Mouse (Mus musculus) liver, embryonic 14.5 days (tissue): ENCODE measurements around the gene Elmo1. TPM values are rescaled to one million over a fixed set of nuclear protein-coding genes. Genes with fewer than 3 reads are reported as not detected.

Experiments used
- ATAC-seq: fragments of 200-750 bp; cut with Nextera tagmentation; 2 replicates; pipeline ENCODE4 v1.8.0; 2017; ENCODE audit warnings: moderate number of reproducible peaks, mild to moderate bottlenecking, moderate library complexity; ENCODE audit not compliant: insufficient read depth
- DNase-seq, 3 experiments: peaks; one replicate each; pipeline ENCODE4 v3.0.0-alpha.2; 2012 to 2013; ENCODE audit warnings: low read depth in 3 of 3, low spot score in 3 of 3
- H3K27ac ChIP-seq: fragments of 300-500 bp; sonication (generic); 2 replicates; pipeline ENCODE4 v1.5.1; 2014; ENCODE audit warnings: moderate library complexity, mild to moderate bottlenecking, control low read depth, inconsistent platforms
- H3K27me3 ChIP-seq: fragments of 300-500 bp; sonication (generic); 2 replicates; pipeline ENCODE4 v1.6.1; 2014; ENCODE audit warnings: mild to moderate bottlenecking, low read length, moderate library complexity; ENCODE audit not compliant: control insufficient read depth, insufficient read depth
- H3K36me3 ChIP-seq: fragments of 300-500 bp; sonication (generic); replicated peaks from 2 replicates; pipeline ENCODE4 v1.6.1; 2014; ENCODE audit warnings: low read depth; ENCODE audit not compliant: control insufficient read depth, insufficient read depth
- H3K4me1 ChIP-seq, 2 experiments: fragments of 200-500 bp in 1 of 2; fragments of 300-500 bp in 1 of 2; sonication (generic) in 1 of 2; replicated peaks; 2 replicates each; pipeline ENCODE4 v1.6.1; 2012 to 2014; ENCODE audit warnings: antibody characterized with exemption in 1 of 2, inconsistent platforms in 1 of 2, low read length in 1 of 2; ENCODE audit not compliant: control insufficient read depth in 2 of 2, insufficient read depth in 2 of 2
- H3K4me2 ChIP-seq: fragments of 300-500 bp; sonication (generic); 2 replicates; pipeline ENCODE4 v1.6.1; 2014; ENCODE audit warnings: low read depth, mild to moderate bottlenecking, control low read depth, moderate library complexity
- H3K4me3 ChIP-seq, 2 experiments: fragments of 200-500 bp in 1 of 2; fragments of 300-500 bp in 1 of 2; sonication (generic) in 1 of 2; 2 replicates each; pipeline ENCODE4 v1.5.1; 2012 to 2014; ENCODE audit warnings: low read depth in 2 of 2, low read length in 2 of 2, mild to moderate bottlenecking in 2 of 2, control low read depth in 1 of 2, inconsistent platforms in 1 of 2, moderate library complexity in 1 of 2; ENCODE audit not compliant: insufficient read depth in 1 of 2
- H3K9ac ChIP-seq: fragments of 300-500 bp; sonication (generic); replicated peaks from 2 replicates; pipeline ENCODE4 v1.6.1; 2014; ENCODE audit warnings: mild to moderate bottlenecking, control low read depth, moderate library complexity
- H3K9me3 ChIP-seq: fragments of 300-500 bp; sonication (generic); 2 replicates; pipeline ENCODE4 v1.6.1; 2016; ENCODE audit warnings: low read length, mixed read lengths; ENCODE audit not compliant: control insufficient read depth
- CTCF ChIP-seq: IDR thresholded peaks from 2 replicates; pipeline ENCODE4 v1.5.1; 2016; ENCODE audit warnings: antibody characterized with exemption, low read depth, control low read depth
- EP300 ChIP-seq: IDR thresholded peaks from 2 replicates; pipeline ENCODE4 v1.6.1; 2016; ENCODE audit warnings: antibody characterized with exemption, low read depth
- WGBS: fragments of 180-500 bp; shearing (Covaris S2); extraction: QIAGEN DNeasy Blood & Tissue Kit; methylation state at CpG from one replicate; pipeline ENCODE4 v1.1.7; 2014; ENCODE audit not compliant: insufficient replicate concordance; 5-methylcytosine and 5-hydroxymethylcytosine counted together
- polyA plus RNA-seq, 2 experiments: library from polyadenylated mRNA; depleted of rRNA in 1 of 2; stranded (reverse) in 1 of 2; unstranded in 1 of 2; fragments of >200 nt; fragmentation: Nextera tagmentation in 1 of 2; extraction: Ambion mirVana in 1 of 2; gene quantifications; 2 replicates each; pipeline versions ENCODE4 v1.2.1 to v1.2.3; 2012 to 2014

The Elmo1 gene
- polyA plus RNA-seq, 2 experiments: 3.0 to 3.9 TPM

GRCm38 (mm10) chr13:20586462-20586861, 496.1 kb downstream of the Elmo1 start:
- peak; percentile 59; the same call in 1 of the 2 replicates for ATAC-seq

GRCm38 (mm10) chr13:20590983-20591382, 500.6 kb downstream of the Elmo1 start:
- no peaks in the 10 kb centered on the region for H3K27me3 ChIP-seq
- H3K4me3 ChIP-seq: no peak overlapping the region
- no peak overlapping the region for H3K4me2 ChIP-seq
- ATAC-seq (no peak), DNase-seq (no peak)
- peaks cover 0 to 3% of the 10 kb centered on the region in 2 experiments; a peak in 1 of 4 replicates for H3K4me1 ChIP-seq
- TF ChIP-seq EP300: no peak
- no peak for TF ChIP-seq CTCF
- no peak overlapping the region for H3K9ac ChIP-seq
- no peaks in the 10 kb centered on the region for H3K36me3 ChIP-seq
- no peaks in the 10 kb centered on the region for H3K9me3 ChIP-seq
- H3K27ac ChIP-seq: no peak overlapping the region
- WGBS: 50% methylated on average over 4 of the region's 4 CpGs

More at GRCm38 (mm10) chr13:20586462-20586861, 496.1 kb downstream of the Elmo1 start:
- no peak for DNase-seq
- Histone ChIP-seq H3K9me3 (no peaks in the 10 kb centered on the region), H3K36me3 (no peaks in the 10 kb centered on the region), H3K27ac (no peak overlapping the region), H3K27me3 (no peaks in the 10 kb centered on the region), H3K4me1 (peaks cover 0 to 3% of the 10 kb centered on the region in 2 experiments; a peak in 1 of 4 replicates), H3K9ac (no peak overlapping the region), H3K4me2 (no peak overlapping the region), H3K4me3 (no peak overlapping the region)
- TF ChIP-seq CTCF: no peak
- no peak for TF ChIP-seq EP300
- WGBS: 49% methylated on average over 3 of the region's 3 CpGs

- ATAC-seq: no peak
- Histone ChIP-seq H3K4me1 (peaks cover 0 to 5% of the 10 kb centered on the region in 2 experiments; a peak in 1 of 4 replicates), H3K9me3 (no peaks in the 10 kb centered on the region), H3K4me2 (no peak overlapping the region), H3K4me3 (no peak overlapping the region), H3K27me3 (no peaks in the 10 kb centered on the region), H3K36me3 (no peaks in the 10 kb centered on the region), H3K27ac (no peak overlapping the region), H3K9ac (no peak overlapping the region)
- TF ChIP-seq EP300 (no peak), CTCF (no peak)
- 49% methylated on average over 5 of the region's 5 CpGs for WGBS
- DNase-seq: no peak
Measured at GRCm38 (mm10) chr13:20597307-20597706, 506.9 kb downstream of the Elmo1 start.

GRCm38 (mm10) chr13:20598618-20599017, 508.2 kb downstream of the Elmo1 start:
- Histone ChIP-seq H3K4me2 (no peak overlapping the region), H3K36me3 (no peaks in the 10 kb centered on the region), H3K9me3 (no peaks in the 10 kb centered on the region), H3K9ac (no peak overlapping the region), H3K27me3 (no peaks in the 10 kb centered on the region), H3K27ac (no peak overlapping the region), H3K4me1 (peaks cover 0 to 5% of the 10 kb centered on the region in 2 experiments; a peak in 1 of 4 replicates), H3K4me3 (no peak overlapping the region)
- TF ChIP-seq EP300 (no peak), CTCF (no peak)
- WGBS: 61% methylated on average over 3 of the region's 3 CpGs
- ATAC-seq (no peak), DNase-seq (no peak)

GRCm38 (mm10) chr13:20600246-20600645, 509.9 kb downstream of the Elmo1 start:
- 59% methylated on average over 6 of the region's 6 CpGs for WGBS
- Histone ChIP-seq H3K36me3 (no peaks in the 10 kb centered on the region), H3K9me3 (no peaks in the 10 kb centered on the region), H3K27ac (no peak overlapping the region), H3K4me1 (peaks cover 0 to 5% of the 10 kb centered on the region in 2 experiments; a peak in 1 of 4 replicates), H3K27me3 (no peaks in the 10 kb centered on the region), H3K4me3 (no peak overlapping the region), H3K4me2 (no peak overlapping the region), H3K9ac (no peak overlapping the region)
- DNase-seq (no peak), ATAC-seq (no peak)
- TF ChIP-seq CTCF: no peak
- TF ChIP-seq EP300: no peak
